In genomic region chr4:133414920-133415319, GRCm38 (mm10) we compare ENCODE assay signal across 13 mouse cellular contexts. TPM values are rescaled to one million over a fixed set of nuclear protein-coding genes. Genes with fewer than 3 reads are reported as not detected.
DNase-seq lines count a peak whose midpoint lies in the region; TF ChIP-seq lines count a peak whose summit lies in the region.
"Had no signal": no experiment of that assay in that cellular context is flagged by ENCODE, and none has a peak within 500 bp of the region (broad histone marks: within the 10 kb centered on the region; RNA-seq: fewer than 3 reads in every experiment).

No protein-coding gene starts in this region.

- no peak overlapping the region for H3K4me3 ChIP-seq in layer of hippocampus, adult 2 months
- H3K4me3 ChIP-seq: erythroblast, embryonic 14.5 days; myocyte had no signal

- no peak for DNase-seq in layer of hippocampus, adult 2 months (ENCODE audit: low spot score in 2 of 2)
- DNase-seq in layer of hippocampus, adult 9-10 months (ENCODE audit: low spot score), result no peak
- peak; percentile 49 for DNase-seq in 416B (ENCODE audit: low read depth)
- peak; percentile 38 to 45 for DNase-seq in B cell, adult 2 months
- peak; percentile 36 for DNase-seq in c-Kit-positive CD71-positive TER-119-positive erythroid progenitor cells, embryonic 14.5 days (ENCODE audit: low spot score)
- no peak for DNase-seq in gastrocnemius, postnatal 4 days (ENCODE audit: low spot score in 2 of 2)
- no peak for DNase-seq in right cerebral cortex, postnatal 25 days
- DNase-seq: gastrocnemius, postnatal 10 days; kidney, postnatal 14 days; lung, postnatal 36 days; right cerebral cortex, postnatal 4 days had no signal

- peak; percentile 75 for TF ChIP-seq CTCF in layer of hippocampus, adult 2 months (conservative IDR thresholded peaks at IDR 0.05)

- H3K27ac ChIP-seq in layer of hippocampus, adult 2 months, result no peak overlapping the region

RNA-seq across cellular contexts. Expression of gene Slc9a1, which starts 45.4 kb away (rescaled TPM):
- total RNA-seq in layer of hippocampus, adult 2 months (2021), result 10 to 100 TPM; 59.1 to 63.4 TPM
- total RNA-seq in gastrocnemius, postnatal 4 days (2021), result 10 to 100 TPM; 24.1 to 24.4 TPM

Comparison
In these comparisons a context has a peak if more than half of its experiments do, and no peak if none do; other contexts are left out.
1. DNase-seq: peak in 416B (single experiment), B cell, adult 2 months (2 of 2) and c-Kit-positive CD71-positive TER-119-positive erythroid progenitor cells, embryonic 14.5 days (single experiment); none in layer of hippocampus, adult 2 months (0 of 2), layer of hippocampus, adult 9-10 months (single experiment), gastrocnemius, postnatal 4 days (0 of 2) and right cerebral cortex, postnatal 25 days (single experiment).